ENCODE assay signal across 16 mouse cellular contexts in genomic region chr3:58810353-58810752, GRCm38 (mm10). TPM values are rescaled to one million over a fixed set of nuclear protein-coding genes. Genes with fewer than 3 reads are reported as not detected.
A peak's percentile ranks its signal among the peaks of the same experiment; 100 is the strongest.
DNase-seq lines count a peak whose midpoint lies in the region; ATAC-seq and TF ChIP-seq lines count a peak whose summit lies in the region.
"Had no signal": no experiment of that assay in that cellular context is flagged by ENCODE, and none has a peak within 500 bp of the region (broad histone marks: within the 10 kb centered on the region; RNA-seq: fewer than 3 reads in every experiment).

No protein-coding gene starts in this region.

- 70% methylated on average over 11 of the region's 11 CpGs for WGBS in forebrain, postnatal 0 days
- 69% methylated on average over 11 of the region's 11 CpGs for WGBS in forebrain, embryonic 13.5 days
- 71% methylated on average over 11 of the region's 11 CpGs for WGBS in hindbrain, embryonic 13.5 days

- H3K9me3 ChIP-seq in forebrain, postnatal 0 days (ENCODE audit: low read length) = no peaks in the 10 kb centered on the region
- no peaks in the 10 kb centered on the region for H3K9me3 ChIP-seq in forebrain, embryonic 13.5 days (replicated peaks)
- H3K9me3 ChIP-seq in hindbrain, embryonic 13.5 days = no peaks in the 10 kb centered on the region

- no peaks in the 10 kb centered on the region for H3K36me3 ChIP-seq in forebrain, postnatal 0 days (ENCODE audit: insufficient read depth)
- H3K36me3 ChIP-seq in forebrain, embryonic 13.5 days (ENCODE audit: poor library complexity, severe bottlenecking) = no peaks in the 10 kb centered on the region
- H3K36me3 ChIP-seq in hindbrain, embryonic 13.5 days = no peaks in the 10 kb centered on the region

- H3K4me3 ChIP-seq in forebrain, postnatal 0 days (ENCODE audit: low read depth, low read length) = no peak overlapping the region
- no peak overlapping the region for H3K4me3 ChIP-seq in forebrain, embryonic 13.5 days
- no peak overlapping the region for H3K4me3 ChIP-seq in hindbrain, embryonic 13.5 days

- no peaks in the 10 kb centered on the region for H3K4me1 ChIP-seq in forebrain, postnatal 0 days (ENCODE audit: insufficient read depth)
- H3K4me1 ChIP-seq in forebrain, embryonic 13.5 days = peaks cover 9% of the 10 kb centered on the region; the same call in 1 of the 2 replicates
- 0 out of 2 replicates have a peak, but pooled peaks cover 4% of the 10 kb centered on the region for H3K4me1 ChIP-seq in hindbrain, embryonic 13.5 days (replicated peaks)

- ATAC-seq in forebrain, postnatal 0 days = 0 out of 2 replicates have a peak, but pooled peaks have one; percentile 4
- ATAC-seq in forebrain, embryonic 13.5 days = no peak
- ATAC-seq in monocyte, adult 5-6 weeks (replicated peaks; ENCODE audit: insufficient number of reproducible peaks, low FRiP score, low TSS enrichment, poor library complexity, severe bottlenecking) = no peak
- no peak for ATAC-seq in hindbrain, embryonic 13.5 days (ENCODE audit: low FRiP score)
- ATAC-seq: activated CD4-positive, CD25-positive, alpha-beta regulatory T cell, adult 4 months had no signal

- no peak for TF ChIP-seq CTCF in forebrain, postnatal 0 days (IDR thresholded peaks at IDR 0.05; ENCODE audit: low read depth)

- no peak for DNase-seq in forebrain, postnatal 0 days
- peak; percentile 34 for DNase-seq in layer of hippocampus, adult 9-11 months
- DNase-seq in layer of hippocampus, adult 11-12 months (ENCODE audit: low spot score) = no peak
- DNase-seq in cerebellum, adult 18-20 months = peak; percentile 81 to 87
- peak; percentile 47 for DNase-seq in forelimb bud, embryonic 11.5 days (ENCODE audit: low read depth, low spot score)
- DNase-seq: gastrocnemius, postnatal 10 days; heart, postnatal 10 days; lung, adult 2 months had no signal

- no peaks in the 10 kb centered on the region for H3K27me3 ChIP-seq in forebrain, postnatal 0 days (ENCODE audit: insufficient read depth, low read length)
- no peaks in the 10 kb centered on the region for H3K27me3 ChIP-seq in forebrain, embryonic 13.5 days
- H3K27me3 ChIP-seq in hindbrain, embryonic 13.5 days = 0 out of 2 replicates have a peak, but pooled peaks cover 3% of the 10 kb centered on the region

- H3K9ac ChIP-seq in forebrain, postnatal 0 days = no peak overlapping the region
- H3K9ac ChIP-seq in forebrain, embryonic 13.5 days = no peak overlapping the region
- H3K9ac ChIP-seq in hindbrain, embryonic 13.5 days = no peak overlapping the region

- H3K27ac ChIP-seq in forebrain, postnatal 0 days (ENCODE audit: low read depth, low read length) = no peak overlapping the region
- H3K27ac ChIP-seq in forebrain, embryonic 13.5 days = no peak overlapping the region
- no peak overlapping the region for H3K27ac ChIP-seq in hindbrain, embryonic 13.5 days

- no peak overlapping the region for H3K4me2 ChIP-seq in forebrain, postnatal 0 days (ENCODE audit: low read depth)
- H3K4me2 ChIP-seq in forebrain, embryonic 13.5 days = no peak overlapping the region
- H3K4me2 ChIP-seq in hindbrain, embryonic 13.5 days = no peak overlapping the region
- H3K4me2 ChIP-seq: midbrain, embryonic 11.5 days had no signal

RNA-seq across cellular contexts. Expression of gene Mindy4b-ps, which starts 11.8 kb away (rescaled TPM):
- total RNA-seq in forebrain, postnatal 0 days (2014; rRNA removed) = 0.05 and 0.23 TPM in 2 replicates
- 0.10 and 0.15 TPM in 2 replicates for polyA plus RNA-seq in forebrain, postnatal 0 days (2015; fragmentation: Nextera tagmentation; extraction: Ambion mirVana)
- 0.08 and 0.10 TPM in 2 replicates for polyA plus RNA-seq in forebrain, embryonic 13.5 days (2015; fragmentation: Nextera tagmentation; extraction: Ambion mirVana)
- not detected in 3 replicates for total RNA-seq in monocyte, adult 5-6 weeks (2017)
- polyA plus RNA-seq in hindbrain, embryonic 13.5 days (2015; fragmentation: Nextera tagmentation; extraction: Ambion mirVana) = not detected in 2 replicates
- total RNA-seq: gastrocnemius, postnatal 10 days; MEL had no signal
- polyA plus RNA-seq: activated CD4-positive, CD25-positive, alpha-beta regulatory T cell, adult 4 months; intestine, embryonic 14.5 days; lung, adult 2 months; midbrain, embryonic 11.5 days; neural tube, embryonic 14.5 days had no signal

Comparison
In these comparisons a context has a peak if more than half of its experiments do, and no peak if none do; other contexts are left out.
1. DNase-seq: peak in layer of hippocampus, adult 9-11 months (single experiment), cerebellum, adult 18-20 months (2 of 2) and forelimb bud, embryonic 11.5 days (single experiment); none in forebrain, postnatal 0 days (single experiment) and layer of hippocampus, adult 11-12 months (single experiment).